Mouse (Mus musculus) cerebellum, adult 11-12 months (tissue): ENCODE data around the gene Wasl.

Experiments
- DNase-seq: peaks from one replicate; pipeline ENCODE4 v3.0.0; 2022

Gene Wasl

DNA sequence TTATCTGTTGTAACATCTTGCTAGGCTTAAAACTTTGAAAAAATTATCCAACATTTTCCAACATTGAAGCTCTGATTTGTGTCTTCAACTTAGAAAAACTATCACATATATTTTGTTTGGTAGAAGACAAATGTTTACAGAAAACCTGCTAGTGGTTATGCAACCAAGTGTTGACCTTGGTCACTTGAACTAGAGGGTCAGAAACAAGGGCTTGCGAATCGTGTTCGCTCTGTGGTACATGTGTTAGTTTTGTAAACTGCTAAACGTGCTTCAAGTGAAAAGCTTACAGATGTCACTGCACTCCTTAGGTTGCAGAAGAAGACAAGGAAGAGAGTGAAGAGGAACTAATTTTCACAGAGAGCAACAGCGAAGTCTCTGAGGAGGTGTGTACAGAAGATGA lies 61.8 kb downstream of the Wasl start:
- no peak for DNase-seq

DNA sequence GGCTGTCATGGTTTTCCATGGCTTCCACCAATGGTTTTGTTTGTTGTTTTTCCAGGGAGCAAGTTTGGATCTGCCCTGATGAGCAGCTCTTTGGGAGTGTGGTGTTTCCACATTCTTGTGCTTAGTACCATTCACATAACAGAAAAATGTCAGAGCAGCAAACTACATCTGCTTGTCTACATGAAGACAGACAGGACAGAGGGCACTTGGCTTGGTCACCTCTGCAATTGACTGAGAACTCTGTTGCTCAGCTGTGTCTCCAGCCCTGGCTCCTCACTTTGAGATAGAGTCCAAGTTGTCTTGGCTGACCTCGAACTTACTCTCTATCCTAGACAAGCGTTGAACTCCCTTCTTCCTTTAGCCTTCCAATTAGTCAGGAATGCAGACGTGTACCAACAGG lies 62.5 kb downstream of the Wasl start:
- DNase-seq: no peak

DNA sequence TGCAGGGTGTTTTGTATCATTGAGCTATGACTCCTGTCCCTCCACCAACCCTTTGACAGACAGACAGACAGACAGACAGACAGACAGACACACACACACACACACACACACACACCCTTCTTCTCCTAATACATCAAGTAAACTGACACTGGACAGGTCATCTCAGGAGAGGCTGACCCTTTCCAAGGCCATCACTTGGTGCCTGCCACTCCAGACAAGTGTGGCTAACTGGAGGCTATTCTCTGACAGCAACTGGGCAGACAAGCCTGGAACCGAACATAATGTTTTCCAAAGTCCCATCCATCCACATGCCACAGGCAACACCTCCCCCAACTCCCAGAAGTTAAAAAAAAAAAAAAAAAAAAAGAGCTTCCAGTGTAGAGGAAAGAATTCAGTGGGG lies 63.1 kb downstream of the Wasl start:
- DNase-seq: no peak

DNA sequence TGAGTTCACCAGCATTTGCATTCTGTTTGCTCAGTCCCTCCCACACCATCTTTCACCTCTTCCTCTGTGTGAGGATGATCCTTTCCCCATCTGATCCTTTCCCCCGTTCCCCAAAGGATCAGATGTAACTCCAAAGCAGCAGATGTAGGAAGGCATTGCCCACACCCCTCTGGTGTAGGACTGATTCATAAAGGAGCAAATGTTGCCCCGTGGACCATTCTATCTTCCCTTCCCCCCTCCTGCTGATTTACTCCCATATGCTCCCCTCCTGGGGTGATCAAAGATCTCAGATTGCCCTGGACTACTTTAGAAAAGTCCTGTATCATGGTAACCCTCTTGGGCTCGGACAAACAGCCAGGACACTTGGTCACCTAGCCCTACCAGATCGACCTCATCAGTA lies 64.1 kb downstream of the Wasl start:
- DNase-seq: no peak

DNA sequence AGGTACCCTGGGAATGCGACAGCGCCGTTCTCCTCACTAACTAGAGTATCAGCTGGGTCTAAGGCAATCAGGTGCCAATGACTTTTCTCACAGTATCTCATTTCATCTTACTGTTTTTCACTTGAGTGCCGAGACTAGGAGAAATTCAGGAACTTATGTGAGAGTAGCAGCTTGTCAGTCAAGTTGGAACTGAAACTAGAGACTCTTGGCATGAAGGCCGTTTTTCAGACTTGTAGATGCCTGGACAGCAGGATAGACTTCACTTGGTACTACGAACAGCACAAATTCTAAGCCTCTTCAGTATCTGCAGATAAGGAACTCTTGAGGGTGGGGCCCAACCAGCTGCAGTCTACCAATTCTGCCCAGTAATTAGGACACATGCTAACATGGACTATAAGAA lies 64.7 kb downstream of the Wasl start:
- no peak for DNase-seq

DNA sequence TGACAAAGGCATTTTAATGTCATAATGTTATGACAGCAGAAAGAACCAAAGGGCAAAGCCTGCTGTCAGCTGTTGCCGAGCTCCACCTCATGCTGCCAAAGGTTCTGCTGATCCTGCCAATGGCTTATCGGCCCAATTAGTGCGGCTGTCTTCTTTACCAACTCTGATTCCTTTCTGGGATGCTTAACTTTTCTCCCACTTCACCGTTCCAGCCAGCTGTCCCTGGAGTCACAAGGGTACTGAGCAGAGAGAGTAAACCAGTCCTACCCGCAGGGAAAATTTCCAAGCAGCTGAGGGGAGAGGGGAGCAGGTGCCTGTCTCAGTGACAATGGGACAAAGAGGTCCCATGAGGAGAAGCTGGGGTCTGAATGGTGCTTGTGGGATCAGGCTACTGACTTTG lies 65.2 kb downstream of the Wasl start:
- no peak for DNase-seq

DNA sequence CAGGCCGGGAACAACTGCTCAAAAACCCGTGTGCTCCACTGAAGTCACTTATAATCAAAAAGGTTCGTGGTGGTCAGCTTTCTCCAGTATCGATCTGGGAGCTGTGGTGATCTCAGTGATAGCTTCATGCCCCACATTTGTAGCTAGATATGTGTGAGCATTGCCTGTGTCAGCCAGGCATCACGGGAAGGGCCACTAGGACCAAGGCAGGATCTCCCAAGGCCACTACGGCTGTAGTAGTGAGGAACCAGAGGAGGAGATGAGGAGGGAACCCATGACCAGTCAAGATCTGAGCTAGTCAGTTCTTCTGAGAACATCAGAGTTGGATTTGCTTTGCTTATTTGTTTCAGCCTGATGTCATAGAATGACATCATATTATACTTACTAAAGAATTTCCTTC lies 65.6 kb downstream of the Wasl start:
- DNase-seq: no peak

DNA sequence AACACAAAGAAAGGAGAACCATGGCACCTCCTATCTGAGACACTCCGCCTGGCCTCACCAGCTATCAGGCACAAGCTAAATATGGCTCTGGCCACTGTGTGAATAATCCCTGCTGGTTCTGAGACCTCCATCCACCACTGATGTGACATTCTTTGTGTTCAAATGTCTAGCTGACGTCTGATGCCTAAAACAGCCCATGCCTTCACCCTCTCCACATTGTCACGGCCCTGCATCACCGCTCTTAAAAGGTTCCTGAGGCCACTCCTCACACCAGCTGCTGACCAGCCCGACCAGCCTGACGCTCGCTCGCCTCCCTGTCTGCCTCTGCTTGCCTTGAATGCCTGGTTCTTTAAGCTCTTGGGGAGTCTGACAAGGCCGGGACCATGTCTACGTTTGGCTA lies 67.3 kb downstream of the Wasl start, which contains the start of gene Lmod2:
TSS of gene Lmod2 (plus strand) at position 263 of the 400 bp plus-strand sequence.
- DNase-seq: no peak

DNA sequence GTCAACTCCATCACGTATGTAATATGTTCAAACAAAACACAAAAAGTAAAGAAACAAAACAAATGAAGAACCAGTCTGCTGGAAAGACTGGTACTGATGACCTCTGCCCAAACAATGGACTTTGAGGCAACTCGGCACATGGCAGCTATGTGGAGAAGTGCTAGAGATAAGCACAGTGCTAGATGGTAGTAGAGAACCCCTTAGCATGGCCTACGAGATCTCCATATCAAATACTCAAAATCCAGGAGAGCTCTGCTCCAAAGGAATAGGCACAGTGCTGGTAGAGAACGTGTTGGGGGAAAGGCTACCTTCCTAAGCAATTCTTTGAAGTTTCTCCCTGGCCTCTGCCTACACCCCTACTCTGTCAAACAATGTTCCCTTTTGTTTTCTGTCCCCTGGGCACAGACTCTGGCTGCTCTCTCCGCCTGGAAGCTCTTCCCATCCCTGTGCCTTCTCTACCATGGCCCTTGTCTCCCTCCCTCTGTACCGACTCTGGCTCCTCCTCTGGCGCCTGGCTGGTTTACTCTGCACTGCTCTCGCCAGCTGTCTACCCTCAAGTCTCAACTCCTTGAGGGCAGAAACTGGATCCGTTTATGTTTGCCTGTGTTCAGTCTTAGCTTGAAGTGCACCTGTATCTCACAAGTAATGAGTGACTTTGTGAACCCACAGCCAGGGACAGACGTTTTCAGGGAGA lies 73.1 kb downstream of the Wasl start:
- no peak for DNase-seq

DNA sequence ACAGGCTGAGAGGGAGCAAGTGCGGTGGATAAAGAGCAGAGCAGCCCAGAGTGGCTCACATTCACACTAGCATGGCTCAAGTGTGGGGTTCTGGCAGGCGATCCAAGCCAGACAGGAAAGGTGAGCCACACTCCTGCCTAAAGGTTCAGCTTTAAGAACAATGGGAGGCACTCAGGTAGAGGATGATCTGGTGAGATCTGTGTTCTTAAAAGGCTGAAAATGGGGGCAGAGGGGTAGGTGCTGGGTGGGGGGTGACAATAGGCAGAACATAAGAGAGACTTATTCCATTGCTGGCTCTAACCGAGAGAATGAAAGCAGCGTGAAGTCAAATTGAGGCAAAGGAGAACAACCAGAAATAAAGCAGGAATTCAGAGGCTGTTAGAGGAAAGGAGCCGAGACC lies 74.5 kb downstream of the Wasl start:
- DNase-seq: no peak

DNA sequence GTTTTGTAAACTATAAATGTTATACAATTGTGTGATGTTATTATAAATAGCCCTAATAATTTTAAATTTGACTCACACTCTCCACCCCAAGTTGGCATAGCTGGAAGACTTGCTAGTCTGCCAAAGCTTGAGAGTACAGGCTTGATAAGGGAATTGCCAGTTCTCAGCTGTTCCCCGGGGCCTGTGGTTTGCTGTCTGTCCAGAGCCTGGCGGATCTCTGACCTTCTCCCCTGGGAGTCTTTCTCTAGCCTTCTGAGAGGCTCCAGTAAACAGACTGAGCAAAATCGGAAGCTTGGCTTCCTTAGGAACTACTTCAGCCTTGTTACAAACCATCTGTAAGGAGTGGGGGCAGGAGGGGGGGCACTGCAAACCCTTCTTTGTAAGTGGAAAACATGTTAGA lies 77.9 kb downstream of the Wasl start:
- DNase-seq: peak; percentile 27

DNA sequence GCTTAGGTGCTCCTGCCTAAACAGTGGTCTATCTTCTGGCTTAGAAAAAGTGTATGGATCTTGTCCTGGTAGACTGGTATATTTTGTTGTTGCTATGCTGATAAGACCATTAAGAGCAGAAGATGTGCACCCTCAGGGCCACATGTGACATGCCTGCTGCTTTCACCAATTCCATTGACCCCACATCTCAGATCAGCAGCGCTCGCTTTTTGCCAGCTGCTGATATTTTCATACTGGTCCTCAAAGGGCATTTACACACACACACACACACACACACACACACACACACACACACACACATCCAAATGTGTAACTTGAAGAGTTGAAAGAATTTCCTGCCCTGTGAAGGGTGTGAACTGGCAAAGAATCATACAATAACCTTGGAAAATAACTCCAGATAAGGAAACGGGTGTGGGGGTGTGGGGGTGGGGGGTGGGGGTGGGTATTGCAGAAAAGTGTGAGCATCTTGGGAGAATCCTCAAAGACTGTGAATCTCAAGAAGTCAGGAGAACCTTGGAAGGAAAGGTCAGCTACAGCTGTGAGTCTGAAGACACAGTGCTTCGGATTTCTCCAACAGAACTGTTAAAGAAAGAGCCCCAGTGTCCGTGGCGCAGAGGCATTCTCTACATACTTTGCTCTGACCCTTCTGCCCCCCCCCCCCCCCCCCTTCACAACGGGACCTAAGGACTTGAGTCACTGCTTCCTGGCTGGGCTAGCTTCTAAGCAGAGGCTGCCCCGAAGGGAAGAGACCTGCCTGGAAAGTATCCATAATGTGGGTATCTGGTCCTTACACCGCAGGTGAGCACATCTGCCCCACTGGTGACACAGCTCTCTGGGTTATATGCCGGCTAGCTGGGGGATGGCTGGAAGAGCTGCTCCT lies 79.1 kb downstream of the Wasl start:
- DNase-seq: no peak

DNA sequence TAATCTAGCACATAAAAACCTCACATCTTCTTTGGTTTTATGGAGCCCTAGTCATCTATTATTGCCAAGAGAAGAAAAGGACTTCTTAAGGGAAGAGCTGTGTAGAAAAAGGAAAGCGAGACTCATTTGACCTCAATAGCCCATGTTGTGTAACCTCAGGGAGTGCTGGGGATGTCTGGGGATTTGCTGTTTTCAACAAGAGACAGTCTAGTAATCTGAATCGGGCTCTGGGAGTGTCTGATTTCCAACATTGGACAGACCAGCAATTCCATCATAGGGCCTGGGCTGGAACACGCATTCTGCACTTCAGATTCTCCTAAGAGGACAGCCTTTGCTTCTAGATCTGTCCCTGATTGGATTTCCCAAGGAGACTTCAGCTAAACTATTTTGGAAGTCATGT lies 81.4 kb downstream of the Wasl start:
- no peak for DNase-seq

DNA sequence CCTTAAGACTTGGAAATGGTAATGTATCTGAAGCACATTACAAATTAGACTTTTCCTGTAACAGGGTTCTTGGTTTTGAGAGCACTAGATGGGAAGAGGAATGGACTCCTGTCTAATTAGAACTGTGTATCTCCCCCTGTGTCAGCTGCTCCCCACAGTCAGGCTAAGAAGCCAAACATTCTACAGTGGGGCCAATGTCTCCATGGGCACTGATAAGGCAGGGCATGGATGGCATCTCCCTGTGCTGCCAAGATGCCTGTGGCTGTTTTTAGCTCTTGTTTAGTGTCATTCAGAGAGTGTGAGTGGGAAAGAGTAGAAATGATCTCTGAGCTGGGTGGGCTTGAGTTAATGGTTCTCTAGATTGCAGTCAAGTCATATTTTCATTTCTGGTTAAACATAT lies 91.5 kb downstream of the Wasl start:
- no peak for DNase-seq

DNA sequence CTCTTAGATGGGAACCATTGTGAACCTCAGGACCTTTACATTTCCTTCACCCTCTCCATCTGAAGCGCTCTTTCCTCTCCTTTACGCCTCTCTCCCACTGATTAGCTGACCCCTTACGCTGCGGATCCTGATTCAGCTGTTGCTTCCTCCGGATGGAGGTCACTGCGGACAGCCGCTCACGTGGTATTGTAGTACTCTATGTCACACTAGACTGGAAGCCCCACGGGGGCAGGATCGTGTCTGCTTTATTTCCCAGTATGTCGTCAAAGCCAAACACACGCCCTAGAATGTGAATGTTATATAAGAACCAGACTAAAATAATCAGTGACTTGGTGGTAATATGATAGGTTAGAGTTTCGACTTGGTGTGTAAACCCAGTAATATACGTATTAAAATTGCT lies 92.4 kb downstream of the Wasl start:
- no peak for DNase-seq

DNA sequence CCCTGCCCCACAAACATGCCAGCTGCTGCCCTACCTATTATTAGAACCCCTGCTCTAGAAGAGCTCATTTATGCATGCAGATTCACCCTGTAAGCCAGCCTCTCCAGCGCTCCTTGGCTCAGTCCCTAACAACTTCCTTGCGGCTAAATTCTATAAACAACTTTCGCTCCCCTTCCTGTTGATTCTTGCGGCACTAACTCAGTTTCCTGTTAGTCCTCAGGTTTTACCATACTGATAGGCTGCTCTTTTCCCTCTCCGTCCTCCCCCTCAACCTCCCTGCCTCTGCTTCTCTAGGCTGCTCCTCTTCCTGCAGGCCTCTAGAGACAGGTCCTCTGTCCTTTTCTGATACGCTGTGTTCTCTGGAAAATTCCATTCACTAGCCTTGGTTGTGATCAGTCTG lies 93.7 kb downstream of the Wasl start:
- no peak for DNase-seq

DNA sequence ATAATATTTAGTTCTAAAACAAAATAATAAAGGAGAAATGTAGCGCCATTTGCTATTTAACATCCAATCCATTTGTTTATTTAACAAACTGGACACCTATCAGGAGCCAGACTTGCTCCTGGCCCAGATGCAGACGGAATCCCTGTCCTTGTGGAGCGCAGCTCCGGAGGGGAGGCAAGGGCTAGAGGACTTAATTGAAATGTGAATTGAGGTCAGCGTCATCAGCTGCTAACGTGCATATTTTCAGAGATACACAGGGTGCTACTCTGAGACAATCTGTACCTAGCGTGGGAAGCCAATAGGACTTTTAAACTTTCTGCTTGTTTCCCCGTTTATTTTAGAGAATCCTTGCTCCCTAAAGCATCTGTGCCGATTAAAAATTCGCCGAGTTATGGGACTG lies 94.5 kb downstream of the Wasl start:
- DNase-seq: no peak

DNA sequence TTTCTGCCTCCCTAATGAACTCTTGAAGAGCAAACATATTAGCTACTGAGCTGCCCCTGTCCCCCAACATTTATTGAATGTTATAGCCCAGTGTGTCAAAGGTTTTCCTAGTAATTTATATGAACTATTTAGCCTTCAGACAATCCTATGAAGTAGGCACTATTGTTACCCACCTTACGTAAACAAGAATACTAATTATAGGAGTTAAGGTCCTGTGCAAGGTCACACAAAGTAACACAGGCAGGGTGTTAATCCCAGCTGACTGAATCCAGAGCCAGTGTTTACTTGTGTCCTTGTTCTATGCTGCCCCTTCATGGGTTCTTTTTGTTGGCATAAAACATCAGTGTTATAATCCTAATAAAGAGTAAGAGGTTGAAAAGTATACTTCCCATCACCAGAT lies 95.1 kb downstream of the Wasl start:
- DNase-seq: no peak

DNA sequence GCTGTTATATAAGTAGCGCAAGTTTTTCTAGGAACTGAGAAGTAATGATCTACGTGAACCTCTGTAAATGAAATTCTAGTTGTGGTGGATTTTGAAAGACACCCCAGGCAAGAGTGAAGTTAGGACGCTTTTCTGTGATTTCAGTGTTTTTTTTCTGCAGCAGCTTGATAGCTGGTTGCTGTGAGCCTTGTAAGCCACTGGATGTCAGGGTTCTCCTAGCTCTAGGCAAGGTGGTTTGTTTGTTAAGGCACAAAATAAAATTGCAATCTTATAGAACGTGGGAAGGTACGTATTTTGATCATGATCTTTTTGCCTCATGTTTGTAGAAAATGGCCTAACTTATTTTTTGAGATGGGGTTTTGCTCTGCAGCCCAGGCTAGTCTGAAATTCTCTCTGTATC lies 95.8 kb downstream of the Wasl start:
- no peak for DNase-seq

DNA sequence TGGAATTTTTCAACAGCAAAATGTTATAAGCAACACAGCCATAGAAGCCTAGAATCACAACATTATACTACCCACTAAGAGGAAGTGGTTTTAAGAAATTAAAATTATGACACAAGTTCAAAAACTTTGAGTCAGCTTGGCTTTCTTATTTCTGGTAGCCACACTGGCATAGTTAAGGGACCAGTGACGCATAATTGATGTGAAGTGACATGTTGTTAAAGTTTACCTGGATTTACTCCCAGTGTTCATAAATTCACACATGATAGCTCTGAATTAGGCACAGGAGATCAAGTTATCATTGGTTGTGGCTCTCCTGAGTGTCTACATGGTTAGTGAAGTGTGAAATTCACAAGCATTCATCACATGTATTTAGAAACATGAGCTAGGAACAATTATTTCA lies 99.9 kb downstream of the Wasl start:
- no peak for DNase-seq

DNA sequence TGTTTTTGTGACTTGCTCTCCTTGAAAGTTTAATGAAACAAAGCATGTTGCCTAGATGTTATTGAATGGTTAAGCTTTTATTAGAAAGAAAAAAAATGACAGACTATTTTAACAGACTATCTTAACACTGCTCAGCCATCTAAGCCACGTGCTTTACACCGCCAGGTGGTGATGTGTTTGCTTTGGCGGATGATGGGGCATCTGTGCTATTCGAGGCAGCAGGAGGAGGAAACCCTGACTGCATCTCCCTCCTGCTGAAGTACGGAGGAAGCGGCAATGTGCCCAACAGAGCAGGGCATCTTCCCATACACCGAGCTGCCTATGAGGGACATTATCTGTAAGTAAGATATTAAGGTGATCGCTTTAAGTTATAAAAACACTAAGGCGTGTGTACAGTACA lies 100.7 kb downstream of the Wasl start:
- DNase-seq: peak; percentile 35
